Mouse (Mus musculus) thymus, adult 2 months (tissue): ENCODE results near the gene March7.

Source experiments
- CTCF ChIP-seq: fragments of 200-500 bp; IDR thresholded peaks from 2 replicates; pipeline ENCODE4 v1.5.1; 2012; ENCODE audit warnings: mild to moderate bottlenecking, control low read depth, low read length, moderate library complexity, borderline replicate concordance; ENCODE audit not compliant: control insufficient read depth, poor library complexity, insufficient read depth; ENCODE audit errors: extremely low read depth
- POLR2A ChIP-seq: fragments of 200-500 bp; IDR thresholded peaks from 2 replicates; pipeline ENCODE4 v1.6.1; 2012; ENCODE audit warnings: mild to moderate bottlenecking, low read length, control low read depth, moderate library complexity; ENCODE audit not compliant: control insufficient read depth, poor library complexity, insufficient read depth; ENCODE audit errors: extremely low read depth

- TF ChIP-seq POLR2A: no peak
- TF ChIP-seq CTCF: no peak
Observed at GRCm38 (mm10) chr2:60252782-60253181, 43.1 kb downstream of the March7 start.
